Mouse (Mus musculus): ENCODE results near the gene Gm37240.
A peak's percentile ranks its signal among the peaks of the same experiment; 100 is the strongest.

Gm37240 gene

DNA sequence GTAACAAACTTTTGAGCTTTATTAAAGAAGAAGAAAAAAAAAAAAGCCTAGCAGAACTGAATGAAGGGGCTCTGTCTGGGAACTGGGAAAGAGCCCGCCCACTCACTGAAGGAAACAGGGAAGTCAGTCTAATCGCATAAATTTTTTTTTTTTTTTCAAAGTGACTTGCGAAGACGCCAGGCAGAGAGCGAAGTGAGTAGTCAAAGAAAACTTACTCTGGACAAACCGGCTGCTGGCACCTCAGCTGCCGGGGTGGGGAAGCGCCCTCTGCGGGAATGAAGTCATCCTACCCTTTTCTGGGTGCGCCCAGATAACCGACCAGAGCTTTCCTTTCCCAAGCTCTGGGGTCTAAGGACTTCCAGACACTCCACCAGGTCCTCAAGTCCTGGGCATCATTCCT is 1406.2 kb downstream of the Gm37240 start:
- DNase-seq (ENCODE audit: low read depth, low spot score) = peak; percentile 60

GRCm38 (mm10) chr3:84480006-84480897 is 1407.1 kb downstream of the Gm37240 start, which contains the start of gene Fhdc1:
Gene Fhdc1, minus strand, starts transcription at chr3:84480429.
- peak; percentile 80 for DNase-seq (ENCODE audit: low read depth, low spot score)

- peak; percentile 38 for DNase-seq (ENCODE audit: low read depth, low spot score)
Measured at GRCm38 (mm10) chr3:84479293-84480005, 1407.9 kb downstream of the Gm37240 start.

- DNase-seq (ENCODE audit: low read depth, low spot score) = peak; percentile 16
Measured at GRCm38 (mm10) chr3:84478896-84479292, 1408.4 kb downstream of the Gm37240 start.

DNA sequence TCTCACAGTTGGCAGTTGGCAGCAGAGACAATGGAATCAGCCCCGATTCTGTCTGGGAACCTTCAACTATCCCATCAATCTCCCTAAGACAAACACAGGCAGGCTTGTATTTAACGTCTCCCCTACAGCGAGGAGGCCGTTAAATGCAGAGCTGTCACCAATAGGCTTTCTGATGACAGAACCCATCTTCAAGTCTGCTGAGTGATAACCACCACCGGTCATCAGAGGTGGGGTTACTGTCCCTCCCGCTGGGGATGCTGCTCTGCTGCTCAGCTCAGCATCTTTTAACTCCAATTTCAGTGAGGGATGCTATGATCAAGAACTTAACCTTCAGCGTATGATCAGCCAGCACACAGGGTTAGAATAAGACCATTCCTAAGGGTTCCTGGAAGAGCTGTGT is 1409.1 kb downstream of the Gm37240 start:
- DNase-seq (ENCODE audit: low read depth, low spot score) = no peak

- no peak for DNase-seq (ENCODE audit: low read depth, low spot score)
Measured at GRCm38 (mm10) chr3:84477498-84477897, 1409.8 kb downstream of the Gm37240 start.

GRCm38 (mm10) chr3:84474981-84475775 is 1412.1 kb downstream of the Gm37240 start:
- DNase-seq (ENCODE audit: low read depth, low spot score) = no peak

GRCm38 (mm10) chr3:84474398-84474797 is 1412.9 kb downstream of the Gm37240 start:
- no peak for DNase-seq (ENCODE audit: low read depth, low spot score)

DNA sequence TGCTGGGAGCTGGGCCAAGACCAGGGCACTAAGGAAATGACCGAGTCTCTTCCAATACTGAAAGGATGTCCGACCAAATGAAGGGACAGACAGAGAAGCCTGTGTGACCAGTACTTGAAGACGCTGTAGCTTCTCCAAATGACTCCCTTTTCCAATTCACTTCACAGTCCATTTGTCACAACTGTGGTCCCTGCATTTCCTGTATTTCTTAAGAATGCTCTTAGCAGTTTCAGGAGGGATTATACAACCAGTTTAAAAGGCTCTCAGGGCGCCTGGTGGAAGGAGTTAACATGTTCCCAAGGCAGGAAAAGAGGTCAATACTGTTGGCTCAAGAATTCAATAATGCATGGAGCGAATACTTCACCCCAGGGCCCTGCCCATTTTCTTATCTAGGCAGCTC is 1414.4 kb downstream of the Gm37240 start:
- no peak for DNase-seq (ENCODE audit: low read depth, low spot score)

GRCm38 (mm10) chr3:84472527-84472926 is 1414.8 kb downstream of the Gm37240 start:
- DNase-seq (ENCODE audit: low read depth, low spot score) = no peak

DNA sequence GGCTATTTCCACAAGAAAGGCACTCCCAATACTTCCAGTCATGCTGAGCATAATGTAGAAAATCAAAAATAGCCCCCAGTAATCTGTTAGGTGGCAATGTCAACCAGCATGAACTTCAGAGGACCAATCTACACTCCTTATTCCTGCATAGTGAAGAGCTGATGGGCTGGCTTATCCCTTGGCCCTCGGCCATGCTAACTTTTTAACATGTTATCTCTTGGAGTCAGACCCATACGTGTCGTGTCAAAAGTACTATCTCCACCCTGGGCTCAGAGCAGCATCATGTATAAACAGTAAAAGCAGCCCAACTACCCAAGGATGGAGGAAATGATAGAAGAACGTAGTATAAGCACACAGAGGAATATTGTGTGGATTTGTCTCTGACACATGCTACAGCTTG is 1416.2 kb downstream of the Gm37240 start:
- no peak for DNase-seq (ENCODE audit: low read depth, low spot score)

DNA sequence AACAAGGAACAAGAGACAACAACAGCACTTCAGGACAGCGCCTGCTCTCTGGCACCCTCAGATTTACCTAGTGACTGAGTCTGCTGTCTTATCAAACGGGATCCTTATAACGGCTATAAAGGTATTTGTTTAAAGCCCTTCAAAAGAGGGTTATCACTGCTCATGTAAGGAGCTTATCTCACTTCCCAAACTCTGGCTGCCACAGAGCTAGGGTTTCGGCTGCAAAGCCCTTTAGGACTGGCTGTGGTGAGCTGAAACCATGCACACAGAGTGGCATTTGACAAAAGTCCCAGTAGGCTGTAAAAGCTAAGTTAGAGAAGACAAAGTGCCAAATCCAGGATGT is 1419.2 kb downstream of the Gm37240 start:
- no peak for DNase-seq (ENCODE audit: low read depth, low spot score)

- no peak for DNase-seq (ENCODE audit: low read depth, low spot score)
Measured at GRCm38 (mm10) chr3:84467419-84468110, 1419.8 kb downstream of the Gm37240 start.

GRCm38 (mm10) chr3:84465822-84466500 is 1421.4 kb downstream of the Gm37240 start:
- no peak for DNase-seq (ENCODE audit: low read depth, low spot score)

- no peak for DNase-seq (ENCODE audit: low read depth, low spot score)
Measured at GRCm38 (mm10) chr3:84461687-84462086, 1425.6 kb downstream of the Gm37240 start.

- no peak for DNase-seq (ENCODE audit: low read depth, low spot score)
Measured at GRCm38 (mm10) chr3:84460952-84461351, 1426.4 kb downstream of the Gm37240 start.

DNA sequence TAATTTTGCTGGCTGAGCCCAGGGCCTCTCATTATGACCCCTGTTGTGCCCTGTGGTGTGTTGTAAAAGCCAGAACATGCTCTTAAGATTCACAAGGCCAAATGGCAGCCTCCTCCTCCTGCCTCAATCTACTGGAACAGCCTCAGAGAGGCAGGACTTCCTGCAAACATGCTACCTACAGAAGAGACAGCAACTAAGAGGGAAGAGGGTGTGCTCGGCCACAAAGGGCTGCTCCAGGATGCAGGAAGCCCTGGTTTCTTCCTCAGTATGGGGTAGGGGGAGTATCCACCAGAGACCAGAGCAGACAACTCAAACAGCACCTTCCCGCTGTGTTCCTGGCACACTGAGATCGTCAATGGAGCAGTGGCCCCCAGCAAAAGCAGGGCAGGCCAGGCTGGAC is 1426.8 kb downstream of the Gm37240 start:
- DNase-seq (ENCODE audit: low read depth, low spot score) = no peak

DNA sequence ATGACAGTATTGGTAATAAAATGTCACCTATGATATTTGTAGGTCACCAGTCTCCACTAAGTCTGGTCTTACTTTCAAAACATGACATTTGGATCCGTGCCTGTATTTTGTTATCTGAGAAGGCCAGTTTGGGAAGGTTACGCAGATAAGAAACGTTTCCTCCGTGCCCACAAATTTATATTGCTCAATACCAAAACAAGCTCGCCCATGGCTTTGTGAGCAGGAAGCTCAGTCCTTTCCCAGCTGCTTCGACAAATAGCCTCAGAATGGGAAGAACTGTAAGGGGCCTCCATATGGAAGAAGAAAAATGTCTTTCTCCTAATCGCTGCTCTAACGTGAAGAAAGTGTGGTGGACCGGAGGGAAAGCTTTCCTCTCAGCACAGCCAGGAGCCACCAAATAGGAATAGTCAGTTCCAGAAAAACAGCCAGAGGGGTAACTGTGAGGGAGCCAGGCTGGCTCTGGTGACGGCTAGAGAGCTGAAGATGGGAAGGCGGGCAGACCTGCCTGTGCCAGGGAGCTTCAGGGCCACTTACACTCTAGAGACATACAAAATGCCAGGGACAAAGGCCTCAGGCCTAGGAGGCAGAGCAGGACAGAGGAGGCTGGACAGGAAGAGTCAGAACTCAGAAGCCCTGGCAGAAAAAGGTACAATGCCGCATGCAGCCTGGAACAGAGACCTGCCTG is 1431.4 kb downstream of the Gm37240 start:
- DNase-seq (ENCODE audit: low read depth, low spot score) = no peak

DNA sequence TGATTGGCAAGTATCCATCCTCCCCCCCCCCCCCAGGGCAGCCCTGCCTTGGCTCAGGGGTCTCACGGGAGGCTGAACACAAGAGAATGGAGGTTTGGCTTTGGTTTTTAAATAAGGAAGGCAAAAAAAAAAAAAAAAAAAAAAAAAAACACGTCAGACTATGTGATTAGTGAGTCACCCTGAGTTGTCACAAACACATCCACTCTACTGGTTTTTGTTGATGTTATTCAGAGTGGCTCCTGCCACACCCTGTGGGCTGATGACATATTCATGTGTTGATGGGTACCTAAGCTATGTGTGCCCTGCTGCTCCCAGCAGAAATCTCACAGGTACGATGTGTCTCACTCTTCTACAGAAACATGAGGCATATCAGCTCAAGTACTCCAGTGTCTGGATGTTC is 1436.7 kb downstream of the Gm37240 start:
- DNase-seq (ENCODE audit: low read depth, low spot score) = no peak

DNA sequence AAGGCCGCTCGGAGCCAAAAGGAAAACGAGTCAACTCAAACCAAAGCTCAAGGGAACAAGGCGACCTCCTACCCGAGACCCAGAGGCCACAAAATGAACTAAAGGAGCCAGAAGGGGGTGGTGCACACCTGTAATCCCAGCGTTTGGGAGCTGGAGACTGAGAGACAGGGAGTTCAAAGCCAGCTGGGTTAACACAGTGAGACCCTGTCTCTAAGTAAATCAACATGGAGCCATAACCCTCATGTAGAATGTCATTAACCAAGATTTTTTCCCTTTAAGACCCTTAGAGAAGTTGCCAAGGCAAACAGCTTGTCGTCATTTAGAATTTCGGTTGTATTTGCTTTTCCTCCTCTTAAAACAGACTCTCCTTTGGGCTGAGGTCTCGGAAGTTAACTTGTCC is 1438.3 kb downstream of the Gm37240 start:
- no peak for DNase-seq (ENCODE audit: low read depth, low spot score)

All from ZHBTc4 (cell line).